Mouse (Mus musculus) forebrain, embryonic 11.5 days (tissue): ENCODE results near the gene Nfkbil1. TPM values are rescaled to one million over a fixed set of nuclear protein-coding genes. Genes with fewer than 3 reads are reported as not detected.
"Not testable (repeated sequence)": the region's sequence is repeated elsewhere in the genome, so short reads cannot be mapped to it uniquely, and the experiment has no call there.

Experiments used
- ATAC-seq: fragments of 200-750 bp; cut with Nextera tagmentation; replicated peaks from 2 replicates; pipeline ENCODE4 v1.8.0; 2017; ENCODE audit warnings: moderate TSS enrichment; ENCODE audit not compliant: low FRiP score
- DNase-seq: peaks from one replicate; pipeline ENCODE4 v3.0.0-alpha.2; 2017; ENCODE audit warnings: low spot score
- H3K27ac ChIP-seq: fragments of 300-500 bp; sonication (generic); 2 replicates; pipeline ENCODE4 v1.5.1; 2014; ENCODE audit warnings: low read depth, low read length
- H3K27me3 ChIP-seq: fragments of 300-500 bp; sonication (generic); 2 replicates; pipeline ENCODE4 v1.6.1; 2014; ENCODE audit warnings: mild to moderate bottlenecking, low read length, mixed read lengths; ENCODE audit not compliant: control insufficient read depth, insufficient read depth
- H3K36me3 ChIP-seq: fragments of 300-500 bp; sonication (generic); 2 replicates; pipeline ENCODE4 v1.6.1; 2014; ENCODE audit warnings: mild to moderate bottlenecking, low read length, moderate library complexity, mixed read lengths; ENCODE audit not compliant: control insufficient read depth, insufficient read depth
- H3K4me1 ChIP-seq: fragments of 300-500 bp; sonication (generic); replicated peaks from 2 replicates; pipeline ENCODE4 v1.6.1; 2014; ENCODE audit warnings: low read length, mixed read lengths; ENCODE audit not compliant: control insufficient read depth, insufficient read depth
- H3K4me2 ChIP-seq: fragments of 300-500 bp; sonication (generic); 2 replicates; pipeline ENCODE4 v1.6.1; 2014; ENCODE audit warnings: low read depth, mild to moderate bottlenecking, low read length, moderate library complexity, mixed read lengths; ENCODE audit not compliant: severe bottlenecking
- H3K4me3 ChIP-seq: fragments of 300-500 bp; sonication (generic); 2 replicates; pipeline ENCODE4 v1.5.1; 2014; ENCODE audit warnings: low read depth, low read length
- H3K9ac ChIP-seq: fragments of 300-500 bp; sonication (generic); 2 replicates; pipeline ENCODE4 v1.6.1; 2014; ENCODE audit warnings: low read length
- H3K9me3 ChIP-seq: fragments of 300-500 bp; sonication (generic); 2 replicates; pipeline ENCODE4 v1.6.1; 2016; ENCODE audit warnings: low read length, mixed read lengths; ENCODE audit not compliant: control insufficient read depth
- WGBS: fragments of 180-500 bp; shearing (Covaris S2); extraction: QIAGEN DNeasy Blood & Tissue Kit; methylation state at CpG from one replicate; pipeline ENCODE4 v1.1.7; 2014; 5-methylcytosine and 5-hydroxymethylcytosine counted together
- polyA plus RNA-seq: library from polyadenylated mRNA; unstranded; fragments of >200 nt; fragmentation: Nextera tagmentation; extraction: Ambion mirVana; gene quantifications from 2 replicates; pipeline ENCODE4 v1.2.1, GENCODE M21; 2014

The Nfkbil1 gene
- polyA plus RNA-seq, 1 experiment from 2014 or later: 4.3 TPM

- Histone ChIP-seq H3K27me3 (no peaks in the 10 kb centered on the region), H3K36me3 (no peaks in the 10 kb centered on the region; the same call in 1 of the 2 replicates), H3K4me1 (peaks cover 2% of the 10 kb centered on the region; the same call in 1 of the 2 replicates), H3K9me3 (no peaks in the 10 kb centered on the region), H3K4me2 (peak overlapping the region; percentile 82), H3K27ac (peak overlapping the region; percentile 91), H3K4me3 (peak overlapping the region; percentile 55), H3K9ac (peak overlapping the region; percentile 93)
- ATAC-seq: 0 out of 2 replicates have a peak, but pooled peaks have one; percentile 13
- WGBS: 9% methylated on average over 24 of the region's 31 CpGs
- DNase-seq: peak; percentile 80
These were observed 689 bp downstream of the Nfkbil1 start for GRCm38 (mm10) chr17:35234903-35235302.

- H3K9ac ChIP-seq, H3K27ac ChIP-seq, H3K4me3 ChIP-seq, H3K27me3 ChIP-seq, H3K4me2 ChIP-seq, DNase-seq, ATAC-seq, H3K4me1 ChIP-seq, H3K9me3 ChIP-seq, H3K36me3 ChIP-seq: not testable (repeated sequence)
- WGBS: 93% methylated on average over 7 of the region's 7 CpGs
These were observed 1.5 kb downstream of the Nfkbil1 start for GRCm38 (mm10) chr17:35234090-35234489.

- H3K36me3 ChIP-seq: peaks cover 3% of the 10 kb centered on the region; the same call in 1 of the 2 replicates
- ATAC-seq (no peak), DNase-seq (no peak)
- no peak within 1 kb of the TSS for H3K27ac ChIP-seq
- H3K9ac ChIP-seq: peak within 1 kb of the TSS; percentile 93; the same call in 1 of the 2 replicates
- 91% methylated on average over 18 of the region's 18 CpGs for WGBS
- H3K4me3 ChIP-seq: peak within 1 kb of the TSS; percentile 55
- peaks cover 2% of the 10 kb centered on the region; the same call in 1 of the 2 replicates for H3K4me1 ChIP-seq
- H3K27me3 ChIP-seq: no peaks in the 10 kb centered on the region
- no peaks in the 10 kb centered on the region for H3K9me3 ChIP-seq
- peak within 1 kb of the TSS; percentile 82 for H3K4me2 ChIP-seq
These were observed 2.2 kb downstream of the Nfkbil1 start, which contains the start of gene Atp6v1g2 for GRCm38 (mm10) chr17:35233114-35233980. Gene Atp6v1g2 (plus strand): TSS chr17:35233660.

- Histone ChIP-seq H3K9ac (no peak overlapping the region), H3K36me3 (peaks cover 3% of the 10 kb centered on the region; the same call in 1 of the 2 replicates)
- WGBS: 87% methylated on average over 5 of the region's 5 CpGs
These were observed 2.9 kb downstream of the Nfkbil1 start for GRCm38 (mm10) chr17:35232659-35233058.

GRCm38 (mm10) chr17:35232043-35232442, 3.5 kb downstream of the Nfkbil1 start:
- Histone ChIP-seq H3K4me3 (no peak overlapping the region), H3K9ac (no peak overlapping the region)

More at GRCm38 (mm10) chr17:35232659-35233058, 2.9 kb downstream of the Nfkbil1 start:
- ATAC-seq: no peak
- Histone ChIP-seq H3K9me3 (no peaks in the 10 kb centered on the region), H3K4me3 (no peak overlapping the region), H3K4me1 (peaks cover 2% of the 10 kb centered on the region; the same call in 1 of the 2 replicates), H3K27ac (no peak overlapping the region), H3K4me2 (no peak overlapping the region), H3K27me3 (no peaks in the 10 kb centered on the region)
- DNase-seq: no peak

GRCm38 (mm10) chr17:35231022-35231421, 4.6 kb downstream of the Nfkbil1 start:
- peaks cover 3% of the 10 kb centered on the region; the same call in 1 of the 2 replicates for H3K36me3 ChIP-seq
- no peak overlapping the region for H3K4me2 ChIP-seq
- H3K4me3 ChIP-seq: no peak overlapping the region
- no peak for ATAC-seq
- H3K9ac ChIP-seq: no peak overlapping the region; the same call in 1 of the 2 replicates
- H3K27me3 ChIP-seq: no peaks in the 10 kb centered on the region
- no peak overlapping the region for H3K27ac ChIP-seq
- no peak for DNase-seq
- no peaks in the 10 kb centered on the region for H3K9me3 ChIP-seq
- peaks cover 2% of the 10 kb centered on the region; the same call in 1 of the 2 replicates for H3K4me1 ChIP-seq
- WGBS: 91% methylated on average over 10 of the region's 10 CpGs

More at GRCm38 (mm10) chr17:35232043-35232442, 3.5 kb downstream of the Nfkbil1 start:
- H3K4me2 ChIP-seq: no peak overlapping the region
- peak; percentile 91 for DNase-seq
- peaks cover 2% of the 10 kb centered on the region; the same call in 1 of the 2 replicates for H3K4me1 ChIP-seq
- ATAC-seq: no peak
- 17% methylated on average over 12 of the region's 12 CpGs for WGBS
- no peaks in the 10 kb centered on the region for H3K9me3 ChIP-seq
- no peak overlapping the region for H3K27ac ChIP-seq
- H3K36me3 ChIP-seq: peaks cover 3% of the 10 kb centered on the region; the same call in 1 of the 2 replicates
- no peaks in the 10 kb centered on the region for H3K27me3 ChIP-seq

GRCm38 (mm10) chr17:35226561-35227046, 9.0 kb downstream of the Nfkbil1 start:
- Histone ChIP-seq H3K9me3 (no peaks in the 10 kb centered on the region), H3K9ac (no peak overlapping the region), H3K36me3 (peaks cover 3% of the 10 kb centered on the region; the same call in 1 of the 2 replicates), H3K27ac (no peak overlapping the region), H3K4me2 (no peak overlapping the region), H3K4me3 (no peak overlapping the region), H3K27me3 (no peaks in the 10 kb centered on the region), H3K4me1 (no peaks in the 10 kb centered on the region)
- 89% methylated on average over 14 of the region's 14 CpGs for WGBS
- DNase-seq: no peak
- no peak for ATAC-seq

- Histone ChIP-seq H3K4me3 (no peak overlapping the region), H3K4me1 (no peaks in the 10 kb centered on the region), H3K4me2 (no peak overlapping the region), H3K9me3 (no peaks in the 10 kb centered on the region), H3K27me3 (no peaks in the 10 kb centered on the region), H3K36me3 (peaks cover 5% of the 10 kb centered on the region; the same call in 1 of the 2 replicates), H3K27ac (no peak overlapping the region), H3K9ac (no peak overlapping the region)
- ATAC-seq: no peak
- WGBS: 96% methylated on average over 5 of the region's 5 CpGs
- no peak for DNase-seq
These were observed 10.1 kb downstream of the Nfkbil1 start for GRCm38 (mm10) chr17:35225456-35225855.
